Mouse (Mus musculus): ENCODE measurements around the gene Grpel1. TPM values are rescaled to one million over a fixed set of nuclear protein-coding genes. Genes with fewer than 3 reads are reported as not detected.

Gene Grpel1
- polyA plus RNA-seq (2014; fragmentation: Nextera tagmentation; extraction: Ambion mirVana) = 53.1 and 55.3 TPM in 2 replicates

DNA sequence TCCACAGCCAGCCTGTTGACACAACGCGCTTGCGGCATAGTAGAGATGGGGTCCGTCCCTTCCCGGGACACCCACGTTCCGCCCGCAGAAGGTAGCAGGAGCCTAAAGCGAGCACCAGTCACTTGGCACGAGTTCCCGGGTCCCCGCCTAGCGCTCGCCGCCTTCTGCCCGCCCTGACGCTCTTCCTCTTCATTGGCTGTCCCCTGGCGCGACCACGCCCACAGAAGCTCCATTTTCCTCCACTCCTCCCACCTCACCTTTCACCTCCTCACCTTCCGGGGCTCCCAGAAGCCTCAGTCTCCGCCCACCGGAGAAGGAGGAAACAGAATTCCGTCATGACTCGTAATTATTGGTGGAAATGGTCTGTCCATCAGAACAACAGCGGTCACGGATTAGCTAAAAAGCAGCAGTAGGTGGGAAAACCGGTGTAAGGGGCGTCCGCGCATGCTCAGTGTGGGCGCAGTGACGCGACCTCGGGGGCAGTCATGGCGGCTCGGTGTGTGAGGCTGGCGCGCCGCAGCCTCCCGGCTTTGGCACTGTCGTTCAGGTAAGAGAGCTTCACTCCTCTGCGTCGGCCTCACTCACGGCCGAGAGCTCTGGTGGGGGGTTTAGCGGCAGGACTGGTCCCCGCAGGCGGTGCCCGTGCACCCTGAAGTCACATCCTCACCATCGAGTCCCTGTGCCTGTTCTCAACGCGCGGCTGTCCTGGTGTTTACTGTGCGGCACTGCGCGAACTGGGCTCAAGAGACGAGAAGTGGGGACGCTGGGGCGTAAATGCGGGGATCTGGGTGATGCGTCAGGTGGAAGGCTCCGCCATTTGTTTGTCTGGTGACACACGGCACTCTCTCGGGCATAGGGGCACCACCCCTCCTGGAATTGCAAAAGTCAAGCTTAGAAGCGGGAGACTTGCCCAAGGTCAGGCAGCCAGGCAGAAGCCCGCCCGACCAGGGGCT lies at the start of gene Grpel1:
TSS of gene Grpel1 (plus strand) at position 290 of the 953 bp plus-strand sequence.
- Histone ChIP-seq H3K4me1 (ENCODE audit: control insufficient read depth, insufficient read depth, low read length) (peaks cover 11% of the 10 kb centered on the region; the same call in 1 of the 2 replicates), H3K4me3 (ENCODE audit: low read depth, low read length) (peak within 1 kb of the TSS; percentile 84), H3K27me3 (ENCODE audit: control insufficient read depth, insufficient read depth, low read length) (no peaks in the 10 kb centered on the region), H3K4me2 (replicated peaks; ENCODE audit: low read depth, low read length) (peak within 1 kb of the TSS; percentile 98), H3K36me3 (ENCODE audit: control insufficient read depth, insufficient read depth, low read length) (peaks cover 8% of the 10 kb centered on the region), H3K9me3 (ENCODE audit: control insufficient read depth, low read depth, low read length) (no peaks in the 10 kb centered on the region), H3K9ac (replicated peaks; ENCODE audit: low read depth, low read length) (peak within 1 kb of the TSS; percentile 67), H3K27ac (ENCODE audit: low read length) (no peak within 1 kb of the TSS)
- ATAC-seq (ENCODE audit: insufficient number of reproducible peaks, insufficient read depth, low FRiP score, low read depth) = peak; percentile 95
- under 1% methylated on average over 68 of the region's 68 CpGs for WGBS

DNA sequence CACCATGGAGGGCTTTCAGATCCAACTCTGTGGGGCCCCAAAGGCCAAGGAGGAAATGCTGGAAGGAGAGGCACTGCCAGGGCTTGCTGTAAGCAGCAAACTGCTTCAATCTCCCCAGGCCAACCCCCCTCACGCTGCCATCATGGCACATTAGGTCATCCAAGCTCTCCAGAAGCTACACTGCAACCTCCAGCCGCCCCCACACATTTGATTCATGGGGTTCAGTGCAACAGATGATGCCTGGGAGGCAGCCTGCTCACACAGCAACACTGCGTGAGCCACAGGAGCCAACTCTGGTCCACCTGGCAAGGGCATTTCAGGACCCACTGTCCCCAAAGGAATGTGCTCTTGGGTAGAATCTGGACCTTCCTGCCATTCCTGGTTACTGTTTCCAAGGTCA lies 44.9 kb upstream of the Grpel1 start:
- no peak overlapping the region for H3K4me2 ChIP-seq (replicated peaks; ENCODE audit: low read depth, low read length)
- no peaks in the 10 kb centered on the region for H3K4me1 ChIP-seq (ENCODE audit: control insufficient read depth, insufficient read depth, low read length)
- H3K9ac ChIP-seq (replicated peaks; ENCODE audit: low read depth, low read length) = no peak overlapping the region
- H3K27ac ChIP-seq (ENCODE audit: low read length) = no peak overlapping the region
- WGBS = 73% methylated on average over 3 of the region's 3 CpGs
- ATAC-seq (ENCODE audit: insufficient number of reproducible peaks, insufficient read depth, low FRiP score, low read depth) = no peak
- H3K9me3 ChIP-seq (ENCODE audit: control insufficient read depth, low read depth, low read length) = no peaks in the 10 kb centered on the region
- no peaks in the 10 kb centered on the region for H3K27me3 ChIP-seq (ENCODE audit: control insufficient read depth, insufficient read depth, low read length)
- H3K4me3 ChIP-seq (ENCODE audit: low read depth, low read length) = no peak overlapping the region
- no peaks in the 10 kb centered on the region for H3K36me3 ChIP-seq (ENCODE audit: control insufficient read depth, insufficient read depth, low read length)

DNA sequence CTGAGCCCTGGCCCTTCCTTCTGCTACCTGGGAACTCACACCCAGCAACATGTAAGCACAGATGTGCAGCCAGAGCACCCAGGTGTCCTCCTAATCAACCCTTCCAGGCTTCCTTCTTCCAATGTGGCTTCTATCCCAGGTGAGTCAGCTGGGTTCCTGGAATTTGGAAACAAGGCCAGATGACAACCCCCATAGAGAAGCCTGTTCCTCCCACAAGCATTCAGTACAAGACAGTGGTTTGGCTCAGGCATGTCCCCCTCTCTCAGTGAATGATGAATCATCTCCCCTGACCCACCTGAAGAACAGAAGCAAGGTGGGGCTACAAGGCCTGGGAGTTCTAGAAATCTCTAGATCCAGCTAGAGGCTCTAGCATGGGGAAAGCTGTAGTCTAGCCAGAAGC lies 42.1 kb upstream of the Grpel1 start:
- Histone ChIP-seq H3K27me3 (ENCODE audit: control insufficient read depth, insufficient read depth, low read length) (no peaks in the 10 kb centered on the region), H3K36me3 (ENCODE audit: control insufficient read depth, insufficient read depth, low read length) (no peaks in the 10 kb centered on the region), H3K4me2 (replicated peaks; ENCODE audit: low read depth, low read length) (no peak overlapping the region), H3K9me3 (ENCODE audit: control insufficient read depth, low read depth, low read length) (no peaks in the 10 kb centered on the region), H3K4me3 (ENCODE audit: low read depth, low read length) (no peak overlapping the region), H3K4me1 (ENCODE audit: control insufficient read depth, insufficient read depth, low read length) (no peaks in the 10 kb centered on the region), H3K9ac (replicated peaks; ENCODE audit: low read depth, low read length) (no peak overlapping the region), H3K27ac (ENCODE audit: low read length) (no peak overlapping the region)
- no peak for ATAC-seq (ENCODE audit: insufficient number of reproducible peaks, insufficient read depth, low FRiP score, low read depth)

DNA sequence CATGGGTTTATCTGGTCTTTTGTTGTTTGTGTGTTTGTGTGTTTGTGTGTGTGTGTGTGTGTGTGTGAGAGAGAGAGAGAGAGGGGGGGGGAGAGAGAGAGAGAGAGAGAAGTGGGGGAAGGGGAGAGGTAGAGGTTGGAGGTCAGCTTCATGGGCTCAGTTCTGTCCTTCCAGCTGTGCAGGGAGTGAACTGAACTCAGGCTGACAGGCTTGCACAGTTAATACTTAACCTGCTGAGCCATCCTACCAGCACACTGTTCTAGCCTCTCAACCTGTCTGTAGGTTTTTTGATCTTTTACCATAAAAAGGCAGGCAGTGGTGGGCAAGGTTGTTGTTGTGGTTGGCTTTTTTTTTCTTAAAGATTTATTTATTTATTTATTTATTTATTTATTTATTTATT lies 40.1 kb upstream of the Grpel1 start:
- Histone ChIP-seq H3K9ac (replicated peaks; ENCODE audit: low read depth, low read length) (no peak overlapping the region), H3K36me3 (ENCODE audit: control insufficient read depth, insufficient read depth, low read length) (no peaks in the 10 kb centered on the region), H3K9me3 (ENCODE audit: control insufficient read depth, low read depth, low read length) (no peaks in the 10 kb centered on the region), H3K4me2 (replicated peaks; ENCODE audit: low read depth, low read length) (no peak overlapping the region), H3K27me3 (ENCODE audit: control insufficient read depth, insufficient read depth, low read length) (no peaks in the 10 kb centered on the region), H3K27ac (ENCODE audit: low read length) (no peak overlapping the region), H3K4me1 (ENCODE audit: control insufficient read depth, insufficient read depth, low read length) (peaks cover 3% of the 10 kb centered on the region; the same call in 1 of the 2 replicates), H3K4me3 (ENCODE audit: low read depth, low read length) (no peak overlapping the region)
- no peak for ATAC-seq (ENCODE audit: insufficient number of reproducible peaks, insufficient read depth, low FRiP score, low read depth)

DNA sequence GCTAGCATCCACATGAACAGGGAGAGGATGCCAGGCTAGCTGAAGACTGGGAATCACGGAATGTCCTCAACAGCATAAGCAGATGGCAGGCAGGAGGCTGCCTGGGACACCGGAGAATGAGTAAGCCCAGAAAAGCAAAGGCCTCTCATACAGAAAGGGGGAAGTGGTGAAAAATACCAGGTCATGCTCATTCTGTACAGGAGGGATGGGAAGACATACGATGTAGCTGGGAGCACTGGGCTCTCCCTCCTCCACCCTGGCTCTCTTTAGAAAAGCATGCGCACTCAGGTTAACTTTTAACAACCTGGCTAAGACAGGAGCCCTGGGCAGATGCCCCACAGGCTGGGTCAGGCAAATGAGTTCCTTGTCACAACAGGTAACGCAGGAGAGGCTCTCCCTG lies 38.4 kb upstream of the Grpel1 start:
- Histone ChIP-seq H3K4me3 (ENCODE audit: low read depth, low read length) (no peak overlapping the region), H3K9me3 (ENCODE audit: control insufficient read depth, low read depth, low read length) (no peaks in the 10 kb centered on the region), H3K4me1 (ENCODE audit: control insufficient read depth, insufficient read depth, low read length) (peaks cover 3% of the 10 kb centered on the region; the same call in 1 of the 2 replicates), H3K27me3 (ENCODE audit: control insufficient read depth, insufficient read depth, low read length) (no peaks in the 10 kb centered on the region), H3K27ac (ENCODE audit: low read length) (no peak overlapping the region), H3K9ac (replicated peaks; ENCODE audit: low read depth, low read length) (no peak overlapping the region), H3K4me2 (replicated peaks; ENCODE audit: low read depth, low read length) (no peak overlapping the region), H3K36me3 (ENCODE audit: control insufficient read depth, insufficient read depth, low read length) (no peaks in the 10 kb centered on the region)
- 71% methylated on average over 5 of the region's 5 CpGs for WGBS
- ATAC-seq (ENCODE audit: insufficient number of reproducible peaks, insufficient read depth, low FRiP score, low read depth) = no peak

- Histone ChIP-seq H3K36me3 (ENCODE audit: control insufficient read depth, insufficient read depth, low read length) (no peaks in the 10 kb centered on the region), H3K27ac (ENCODE audit: low read length) (no peak overlapping the region), H3K4me1 (ENCODE audit: control insufficient read depth, insufficient read depth, low read length) (peaks cover 3% of the 10 kb centered on the region; the same call in 1 of the 2 replicates), H3K4me3 (ENCODE audit: low read depth, low read length) (no peak overlapping the region), H3K4me2 (replicated peaks; ENCODE audit: low read depth, low read length) (no peak overlapping the region), H3K27me3 (ENCODE audit: control insufficient read depth, insufficient read depth, low read length) (no peaks in the 10 kb centered on the region), H3K9ac (replicated peaks; ENCODE audit: low read depth, low read length) (no peak overlapping the region), H3K9me3 (ENCODE audit: control insufficient read depth, low read depth, low read length) (no peaks in the 10 kb centered on the region)
- 15% methylated on average over 11 of the region's 11 CpGs for WGBS
- no peak for ATAC-seq (ENCODE audit: insufficient number of reproducible peaks, insufficient read depth, low FRiP score, low read depth)
Measured at GRCm38 (mm10) chr5:36427831-36428230, 37.0 kb upstream of the Grpel1 start.

- Histone ChIP-seq H3K4me1 (ENCODE audit: control insufficient read depth, insufficient read depth, low read length) (peaks cover 3% of the 10 kb centered on the region; the same call in 1 of the 2 replicates), H3K27ac (ENCODE audit: low read length) (no peak overlapping the region), H3K4me2 (replicated peaks; ENCODE audit: low read depth, low read length) (no peak overlapping the region), H3K4me3 (ENCODE audit: low read depth, low read length) (no peak overlapping the region), H3K27me3 (ENCODE audit: control insufficient read depth, insufficient read depth, low read length) (no peaks in the 10 kb centered on the region), H3K9ac (replicated peaks; ENCODE audit: low read depth, low read length) (no peak overlapping the region), H3K9me3 (ENCODE audit: control insufficient read depth, low read depth, low read length) (no peaks in the 10 kb centered on the region), H3K36me3 (ENCODE audit: control insufficient read depth, insufficient read depth, low read length) (no peaks in the 10 kb centered on the region)
- 87% methylated on average over 3 of the region's 3 CpGs for WGBS
- ATAC-seq (ENCODE audit: insufficient number of reproducible peaks, insufficient read depth, low FRiP score, low read depth) = no peak
Measured at GRCm38 (mm10) chr5:36429551-36429950, 35.2 kb upstream of the Grpel1 start.

- ATAC-seq (ENCODE audit: insufficient number of reproducible peaks, insufficient read depth, low FRiP score, low read depth) = no peak
Measured at GRCm38 (mm10) chr5:36431711-36432110, 33.1 kb upstream of the Grpel1 start.

More at GRCm38 (mm10) chr5:36431711-36432110, 33.1 kb upstream of the Grpel1 start:
- WGBS = 34% methylated on average over 2 of the region's 2 CpGs
- Histone ChIP-seq H3K27me3 (ENCODE audit: control insufficient read depth, insufficient read depth, low read length) (no peaks in the 10 kb centered on the region), H3K4me2 (replicated peaks; ENCODE audit: low read depth, low read length) (no peak overlapping the region), H3K27ac (ENCODE audit: low read length) (no peak overlapping the region), H3K9me3 (ENCODE audit: control insufficient read depth, low read depth, low read length) (no peaks in the 10 kb centered on the region), H3K36me3 (ENCODE audit: control insufficient read depth, insufficient read depth, low read length) (no peaks in the 10 kb centered on the region), H3K4me1 (ENCODE audit: control insufficient read depth, insufficient read depth, low read length) (peaks cover 3% of the 10 kb centered on the region; the same call in 1 of the 2 replicates), H3K4me3 (ENCODE audit: low read depth, low read length) (no peak overlapping the region), H3K9ac (replicated peaks; ENCODE audit: low read depth, low read length) (no peak overlapping the region)

All from stomach, embryonic 14.5 days (tissue).